Mouse (Mus musculus) urinary bladder, postnatal 14 days (tissue): ENCODE results near the gene Mylk.
A peak's percentile ranks its signal among the peaks of the same experiment; 100 is the strongest.

Source experiments
- DNase-seq: peaks from one replicate; pipeline ENCODE4 v3.0.0; 2021; ENCODE audit warnings: low spot score

Mylk gene

DNA sequence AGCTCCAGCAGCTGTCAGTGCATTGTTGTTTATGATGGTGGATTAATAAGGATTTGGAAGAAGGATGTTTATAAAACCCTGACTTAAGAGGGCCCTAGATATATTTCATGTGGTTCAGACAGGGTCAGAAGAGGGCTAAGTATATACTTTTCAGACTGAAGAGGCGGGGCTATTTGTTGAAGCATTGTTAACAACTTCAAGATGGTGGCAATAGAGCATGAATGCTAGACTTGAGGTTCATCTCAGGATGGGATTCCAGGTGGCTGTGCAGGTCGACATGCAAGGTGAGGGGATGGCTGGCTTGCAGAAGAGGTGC, 240.0 kb downstream of the Mylk start:
- no peak for DNase-seq

DNA sequence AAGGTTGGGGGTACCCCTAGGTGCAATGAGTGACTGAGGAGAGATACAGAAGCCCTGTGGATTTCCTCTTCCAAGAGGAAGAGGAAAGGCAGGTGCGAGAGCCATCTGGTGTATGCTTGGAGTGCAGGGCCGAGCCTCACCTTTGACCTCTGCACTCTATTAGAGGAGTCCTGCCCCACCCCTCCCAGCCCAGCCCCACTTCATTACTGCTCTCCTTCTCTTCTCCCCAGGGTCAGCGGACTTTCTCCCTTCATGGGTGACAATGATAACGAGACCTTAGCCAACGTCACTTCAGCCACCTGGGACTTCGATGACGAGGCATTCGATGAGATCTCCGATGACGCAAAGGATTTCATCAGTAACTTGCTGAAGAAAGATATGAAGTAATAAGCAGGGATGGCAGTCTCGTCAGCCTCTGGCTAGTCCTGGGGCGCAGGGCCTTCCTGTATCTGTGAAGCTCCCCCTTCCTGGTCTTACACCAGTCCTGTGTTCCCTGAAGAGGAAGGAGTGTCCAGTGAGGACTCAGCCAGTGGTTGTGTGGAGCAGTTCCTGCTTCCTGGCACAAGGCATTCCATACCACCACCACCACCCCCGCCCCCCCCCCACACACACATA, 241.3 kb downstream of the Mylk start:
- DNase-seq = no peak

DNA sequence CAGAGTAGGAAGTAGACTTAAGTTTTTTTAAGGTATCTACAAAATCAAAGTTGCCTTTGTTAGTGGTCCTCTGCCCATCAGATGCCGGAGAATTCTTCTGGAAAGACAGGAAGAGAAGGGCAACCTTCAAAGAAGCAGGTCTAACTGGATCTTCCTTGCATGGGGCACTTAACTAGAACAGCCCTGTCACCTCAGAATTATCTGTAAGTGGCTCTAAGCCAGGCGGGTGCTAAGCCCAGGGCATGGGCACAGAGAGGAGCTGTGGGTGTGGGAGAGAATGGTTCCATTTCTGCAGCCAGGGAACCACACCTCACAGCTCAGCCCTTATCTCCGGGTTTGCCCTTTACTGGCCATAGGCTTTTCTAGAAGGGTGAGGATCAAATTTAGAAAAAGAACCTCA, 246.4 kb downstream of the Mylk start:
- DNase-seq = peak; percentile 29

DNA sequence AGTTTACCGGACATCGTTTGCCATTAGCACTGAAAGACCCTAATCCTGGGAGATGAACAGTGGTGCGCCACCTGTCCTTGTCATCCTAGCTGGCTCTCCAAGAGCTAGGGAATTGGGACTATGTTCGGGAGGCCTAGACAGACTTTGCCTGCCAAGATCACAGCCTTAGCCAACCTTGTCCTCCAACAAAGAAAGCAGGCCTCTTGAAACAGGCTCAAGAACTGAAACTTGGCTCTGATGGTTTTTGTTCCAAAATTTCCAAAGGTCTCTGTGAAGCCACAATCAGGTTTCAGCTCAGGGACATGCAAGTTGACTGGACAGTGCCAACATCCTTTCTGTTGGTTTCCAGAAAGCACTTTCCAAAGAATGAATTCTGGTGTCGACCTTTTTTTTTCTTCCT, 247.8 kb downstream of the Mylk start:
- DNase-seq = no peak

DNA sequence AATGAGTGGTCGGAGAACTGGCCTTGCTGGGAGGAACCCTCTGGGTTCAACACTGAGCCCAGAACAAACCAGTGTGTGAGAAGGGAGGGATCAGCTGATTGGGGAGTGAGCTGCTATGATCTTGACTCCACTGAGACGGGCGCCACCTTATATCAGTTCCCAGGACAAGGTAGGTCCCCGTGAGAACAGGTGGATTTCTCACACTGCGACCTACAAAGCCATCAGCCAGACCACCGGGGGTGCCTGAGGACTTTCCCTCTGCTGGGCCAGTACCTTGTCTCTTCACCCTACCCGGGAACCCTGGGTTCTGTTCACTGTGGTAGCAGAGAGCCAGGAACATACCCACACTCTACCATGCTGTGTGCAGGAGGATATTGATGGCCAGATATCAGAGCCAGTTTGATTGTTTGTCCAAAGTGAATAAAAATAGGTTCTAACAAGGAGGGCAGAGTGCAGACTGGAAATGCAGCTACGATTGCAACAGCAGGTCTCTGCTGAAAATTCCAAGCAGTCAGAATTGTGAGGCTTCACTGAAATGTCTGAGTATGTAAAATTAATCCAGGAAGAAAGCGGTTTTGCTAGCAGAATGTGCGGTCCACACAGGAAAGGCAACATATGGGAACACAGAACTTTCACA, 248.8 kb downstream of the Mylk start:
- DNase-seq = no peak

DNA sequence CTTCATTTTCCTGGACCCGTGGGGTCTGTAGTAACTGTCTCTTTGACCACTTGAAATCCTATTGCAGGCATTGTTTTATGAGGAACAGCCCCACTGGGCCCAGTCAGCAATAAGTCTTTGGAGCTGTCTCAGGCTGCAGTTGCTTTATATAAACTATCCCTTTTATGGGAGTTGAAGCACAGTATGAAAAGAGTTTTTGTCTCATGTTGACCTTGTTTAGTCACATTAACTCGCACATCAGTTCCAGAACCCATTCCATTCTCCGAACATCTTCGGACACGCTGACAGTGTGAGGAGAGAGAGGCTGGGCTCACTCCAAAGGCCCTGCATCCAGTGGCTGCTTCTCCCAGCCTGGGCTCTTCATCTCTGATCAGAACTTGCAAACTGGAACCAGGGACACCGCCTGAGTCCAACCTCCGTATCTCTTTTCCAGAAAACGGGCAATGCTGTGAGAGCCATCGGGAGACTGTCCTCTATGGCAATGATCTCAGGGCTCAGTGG, 249.7 kb downstream of the Mylk start:
- peak; percentile 44 for DNase-seq

DNA sequence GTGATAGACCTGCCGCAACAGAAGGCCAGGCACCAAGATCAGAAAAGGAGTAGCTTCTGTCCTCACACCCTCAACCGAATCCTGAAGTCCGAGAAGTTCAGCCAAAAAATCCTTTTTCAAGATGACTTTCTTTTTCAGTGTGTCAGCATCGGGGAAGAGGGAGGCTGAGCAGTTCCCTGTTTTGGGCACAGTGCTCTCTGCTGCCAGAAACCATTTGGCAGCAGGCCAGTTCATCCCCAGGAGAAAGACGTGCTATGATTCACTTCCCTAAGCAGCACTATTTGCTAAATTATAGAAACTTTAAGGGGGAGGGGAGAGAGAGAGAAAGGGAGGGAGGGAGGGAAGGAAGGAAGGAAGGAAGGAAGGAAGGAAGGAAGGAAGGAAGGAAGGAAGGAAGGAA, 251.1 kb downstream of the Mylk start:
- DNase-seq = peak; percentile 82

DNA sequence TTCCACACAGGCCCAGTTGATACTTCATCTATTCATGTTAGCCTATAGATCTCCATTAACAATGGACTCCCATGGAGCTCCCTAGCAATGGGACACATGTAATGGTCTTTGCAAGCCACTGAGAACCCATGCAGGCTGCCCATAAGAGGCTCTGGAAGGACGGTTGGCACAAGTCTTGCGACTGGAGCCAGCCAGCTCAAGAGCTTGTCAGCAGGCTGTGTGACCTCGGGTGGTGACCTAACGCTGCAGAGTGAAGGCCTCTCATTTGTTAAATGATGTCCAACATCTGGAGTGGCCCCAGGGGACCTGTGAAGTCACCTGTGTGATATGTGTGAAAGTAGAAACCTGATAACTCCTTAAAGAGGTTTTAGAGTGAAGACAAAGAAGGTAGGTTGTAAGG, 252.0 kb downstream of the Mylk start:
- no peak for DNase-seq

DNA sequence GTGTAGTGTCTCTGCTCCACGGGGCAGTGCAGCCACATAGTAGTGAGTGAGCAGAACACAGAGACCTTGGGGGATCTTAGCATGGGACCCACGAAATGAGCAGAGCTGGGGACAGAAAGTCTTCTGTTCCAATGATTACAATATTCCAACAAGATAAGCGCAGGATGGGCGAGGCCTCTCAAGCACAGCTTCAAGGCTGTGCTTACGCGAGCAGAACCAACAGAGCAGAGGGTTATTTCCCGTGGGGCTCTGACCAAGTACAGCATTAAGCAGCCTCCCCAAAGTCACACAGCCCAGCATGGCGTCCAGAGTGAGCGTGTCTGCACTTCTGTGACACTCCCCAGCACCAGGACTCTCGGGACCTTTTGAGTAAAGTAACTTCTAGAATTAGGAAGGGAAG, 252.6 kb downstream of the Mylk start:
- DNase-seq = no peak

DNA sequence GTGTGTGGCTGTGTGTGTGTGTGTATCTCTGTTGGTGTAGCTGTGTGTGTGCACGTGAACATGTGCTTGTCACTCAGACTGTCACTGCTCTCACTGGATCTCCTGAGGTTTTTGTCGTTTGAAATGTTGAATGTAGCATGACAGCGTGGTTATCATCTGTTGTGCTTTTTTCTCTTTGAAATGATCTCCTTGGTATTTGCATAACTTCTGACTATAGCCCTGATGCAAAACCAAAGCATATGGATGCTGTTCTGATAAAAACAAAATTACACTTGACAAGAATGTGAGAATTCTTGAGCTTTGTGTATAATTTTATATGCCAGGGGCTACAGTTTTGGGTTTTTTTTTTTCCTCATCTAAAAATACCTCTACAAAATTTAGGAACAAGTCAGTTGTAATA, 254.0 kb downstream of the Mylk start:
- no peak for DNase-seq

DNA sequence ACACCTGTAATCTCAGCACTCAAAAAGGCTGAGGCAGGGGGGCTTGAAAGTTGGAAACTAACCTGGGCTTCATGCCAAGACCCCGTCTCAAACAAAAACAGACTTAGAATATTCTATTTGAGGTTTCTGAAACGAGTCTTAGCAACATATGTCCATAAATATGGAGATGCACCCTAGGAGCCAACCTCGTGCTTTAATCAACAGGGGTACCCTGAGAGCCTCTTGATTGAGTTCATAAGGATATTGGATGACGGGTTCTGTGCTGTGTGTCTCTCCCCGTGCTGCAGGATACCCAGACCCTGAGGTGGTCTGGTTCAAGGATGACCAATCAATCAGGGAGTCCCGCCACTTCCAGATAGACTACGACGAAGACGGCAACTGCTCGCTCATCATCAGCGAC, 255.0 kb downstream of the Mylk start:
- no peak for DNase-seq

DNA sequence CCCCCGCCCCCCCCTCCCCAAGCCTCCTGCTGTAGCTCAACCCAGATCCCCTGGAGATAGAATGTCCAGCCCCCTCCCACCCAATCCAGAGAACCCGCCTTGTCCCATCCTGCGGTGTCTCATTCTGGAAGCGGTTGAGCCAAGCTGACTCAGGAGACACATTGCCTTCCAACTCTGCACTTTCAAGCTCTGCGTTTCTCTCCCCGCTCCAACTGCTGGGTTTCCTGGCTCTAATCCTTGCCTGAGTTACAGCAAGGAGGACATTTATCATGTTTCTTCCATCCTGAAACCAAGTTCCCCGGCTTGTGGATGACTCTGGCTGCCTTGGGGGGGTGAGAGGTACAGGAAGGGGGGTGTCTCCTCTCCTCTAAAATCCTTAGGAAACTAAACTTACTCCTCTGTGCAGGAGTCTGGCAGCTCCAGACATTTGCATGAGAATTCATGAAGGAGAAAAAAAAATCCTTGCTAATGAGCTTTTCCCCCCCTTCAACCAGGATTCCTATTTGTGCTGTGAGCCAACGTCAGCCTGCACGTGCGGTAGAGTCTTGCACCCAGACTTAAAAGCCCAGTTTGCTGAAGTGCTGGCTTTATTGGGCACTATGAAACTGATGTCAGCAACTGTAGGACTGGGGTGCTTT, 256.0 kb downstream of the Mylk start:
- peak; percentile 41 for DNase-seq

DNA sequence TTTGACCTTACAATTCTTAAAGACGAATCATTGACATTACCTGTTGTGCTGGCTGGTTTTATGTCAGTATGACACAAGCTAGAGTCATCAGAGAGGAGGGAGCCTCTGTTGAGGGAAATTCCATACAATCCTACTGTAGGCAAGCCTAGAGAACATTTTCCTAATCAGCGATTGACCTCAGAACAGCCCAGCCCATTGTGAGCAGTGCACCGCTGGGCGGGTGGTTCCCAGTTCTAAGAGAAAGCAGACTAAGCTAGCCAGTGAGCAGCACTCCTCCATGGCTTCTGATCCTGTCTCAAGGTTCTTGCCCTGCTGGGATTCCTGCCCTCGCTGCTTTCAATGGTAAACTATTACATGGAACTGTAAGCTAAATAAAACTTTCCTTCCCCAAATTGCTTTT, 259.3 kb downstream of the Mylk start:
- no peak for DNase-seq

DNA sequence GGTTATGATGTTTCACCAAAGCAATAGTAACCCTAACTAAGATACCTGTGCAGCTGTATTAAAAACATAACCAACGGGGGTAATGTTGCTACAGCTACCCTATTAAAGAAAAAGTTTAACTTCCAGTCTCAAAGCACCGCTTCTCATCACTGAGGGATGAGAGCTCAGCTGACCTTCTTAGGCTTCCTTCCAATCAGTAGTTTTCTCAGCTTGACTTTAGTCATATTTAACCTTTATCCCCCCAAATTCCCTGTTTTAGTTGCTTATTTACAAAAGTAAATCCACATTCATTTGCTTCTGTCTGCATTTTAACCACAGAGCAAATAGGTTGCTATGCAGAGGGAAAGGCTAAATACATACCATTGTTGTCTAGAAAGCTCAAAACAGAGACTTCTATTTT, 259.7 kb downstream of the Mylk start:
- DNase-seq = no peak

DNA sequence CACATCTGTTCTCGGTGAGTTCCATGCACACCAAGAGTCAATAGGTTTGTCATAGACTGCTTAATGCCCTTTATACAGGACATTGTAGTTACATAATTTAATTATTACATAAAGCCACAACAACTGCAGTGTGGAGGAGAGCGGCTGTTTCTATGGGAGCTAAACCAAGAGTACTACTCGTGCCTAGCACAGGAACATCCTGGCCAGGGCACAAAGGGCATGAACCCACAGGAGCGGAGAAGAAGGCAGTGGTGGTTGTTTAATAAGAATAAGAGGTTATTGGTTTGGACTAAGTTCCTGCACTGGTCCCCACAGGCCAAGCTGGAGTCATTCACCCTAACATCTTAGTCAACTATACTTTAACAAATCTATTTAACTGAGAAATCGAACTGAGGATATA, 261.2 kb downstream of the Mylk start:
- DNase-seq = no peak

DNA sequence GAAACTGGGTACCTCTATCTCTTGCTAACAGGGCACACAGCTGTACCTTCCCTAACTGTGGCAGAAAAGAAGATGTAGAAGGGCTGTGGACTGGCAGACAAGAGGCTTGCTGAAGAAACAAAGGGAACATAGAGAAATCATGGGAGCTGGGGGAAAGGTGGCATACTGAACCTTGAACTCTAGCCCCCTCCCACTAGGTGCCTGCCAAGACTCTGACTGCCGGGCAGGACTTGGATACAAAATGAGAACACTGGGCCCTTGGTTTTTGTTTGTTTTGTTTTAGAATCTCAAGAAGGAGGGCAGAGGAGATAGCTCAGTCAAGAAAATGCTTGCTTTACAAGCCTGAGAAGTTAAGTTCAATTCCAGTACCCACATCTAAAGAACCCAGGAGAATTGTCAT, 262.4 kb downstream of the Mylk start:
- no peak for DNase-seq

DNA sequence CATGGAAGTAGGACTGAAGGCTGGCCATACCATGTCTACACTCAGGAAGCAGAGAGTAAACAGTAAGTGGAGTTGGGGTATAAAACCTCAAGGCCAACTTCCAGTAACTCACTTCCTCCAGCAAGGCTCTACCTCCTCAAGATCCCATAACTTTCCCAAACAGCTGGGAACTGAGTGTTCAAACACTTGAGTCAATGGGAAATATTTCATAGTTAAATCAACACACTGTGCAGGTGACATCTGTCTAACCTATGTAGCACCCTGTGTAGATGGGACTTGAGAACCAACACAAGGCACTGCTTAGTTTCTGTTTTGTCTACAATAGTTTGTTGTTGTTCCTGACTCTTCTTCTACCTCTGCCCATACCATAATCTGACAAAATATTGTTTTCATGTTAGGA, 263.4 kb downstream of the Mylk start:
- DNase-seq = no peak

DNA sequence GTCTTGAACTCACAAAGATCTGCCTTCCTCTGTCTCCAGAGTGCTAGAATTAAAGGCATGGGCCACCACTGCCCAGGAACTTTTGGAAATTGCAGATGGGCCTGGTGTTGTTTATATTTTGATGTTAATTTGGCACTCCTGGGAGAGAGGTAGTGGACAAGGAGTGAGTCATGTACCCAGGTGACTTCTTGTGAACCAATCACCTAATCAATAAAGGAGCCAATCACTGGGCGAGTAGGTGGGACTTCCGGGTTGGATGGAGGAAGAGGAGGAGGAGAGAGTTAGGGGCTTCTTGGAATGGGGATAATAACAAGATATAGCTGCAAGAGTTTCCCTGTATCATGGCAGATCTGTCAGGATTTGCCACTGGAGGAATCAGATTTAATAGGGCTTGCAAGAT, 268.5 kb downstream of the Mylk start:
- DNase-seq = no peak

DNA sequence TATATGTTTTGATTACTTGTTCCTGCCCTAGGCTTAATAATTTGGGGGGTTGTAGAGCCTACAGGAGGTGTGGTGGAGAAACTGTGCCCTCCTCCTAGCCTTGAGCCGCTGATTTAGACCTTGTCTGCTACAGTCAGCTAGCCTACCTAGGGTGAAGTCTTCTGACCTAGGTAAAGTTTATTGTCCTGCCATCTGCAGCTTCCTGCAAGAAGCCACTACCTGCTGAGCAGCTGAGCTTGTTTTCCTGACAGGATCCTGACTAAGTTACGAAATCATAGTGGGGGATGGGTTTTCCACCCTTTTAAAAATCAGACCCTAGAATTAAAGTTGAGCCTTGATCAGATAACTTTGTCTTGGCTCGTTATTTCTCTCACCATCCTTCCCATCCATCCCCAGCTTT, 271.5 kb downstream of the Mylk start:
- DNase-seq = no peak

DNA sequence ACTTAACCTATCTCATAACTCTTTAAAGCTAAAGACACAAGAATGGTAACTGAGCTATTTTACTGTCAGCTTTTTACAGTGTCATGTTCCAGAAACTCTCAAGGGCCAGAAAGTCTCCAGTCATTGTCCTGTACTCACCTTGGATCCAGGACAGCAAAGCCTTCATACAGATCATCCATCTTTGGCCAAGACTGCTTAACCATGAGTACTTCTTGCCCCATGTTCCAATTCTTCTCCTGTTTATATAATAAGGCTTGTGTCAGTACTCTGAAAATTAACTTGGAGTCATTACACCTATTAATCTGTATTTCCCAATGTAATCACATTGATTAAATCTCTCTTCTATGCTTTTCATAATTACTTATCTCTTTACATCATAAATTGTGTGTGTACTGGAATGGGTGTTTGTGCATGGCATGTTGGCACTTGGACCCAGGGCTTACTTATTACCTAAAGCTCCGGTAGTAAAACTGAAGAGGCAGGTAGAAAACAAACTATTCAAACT, 273.5 kb downstream of the Mylk start:
- no peak for DNase-seq

DNA sequence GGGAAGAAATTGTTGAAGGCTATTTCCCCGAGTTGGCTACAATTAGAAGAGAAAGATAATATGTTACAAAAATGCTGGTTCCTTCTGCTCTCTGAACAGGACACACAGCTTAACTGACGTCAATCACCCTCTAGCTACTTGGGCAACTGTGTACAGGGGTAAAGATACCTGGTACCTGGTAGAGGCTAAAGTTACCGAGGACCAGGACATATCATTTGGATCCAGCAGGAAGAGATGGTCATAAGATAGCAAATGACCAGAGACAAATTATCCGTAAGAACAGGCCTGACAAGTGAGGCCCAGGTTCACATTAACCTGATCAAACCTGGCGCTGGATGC, 276.9 kb downstream of the Mylk start:
- no peak for DNase-seq

DNA sequence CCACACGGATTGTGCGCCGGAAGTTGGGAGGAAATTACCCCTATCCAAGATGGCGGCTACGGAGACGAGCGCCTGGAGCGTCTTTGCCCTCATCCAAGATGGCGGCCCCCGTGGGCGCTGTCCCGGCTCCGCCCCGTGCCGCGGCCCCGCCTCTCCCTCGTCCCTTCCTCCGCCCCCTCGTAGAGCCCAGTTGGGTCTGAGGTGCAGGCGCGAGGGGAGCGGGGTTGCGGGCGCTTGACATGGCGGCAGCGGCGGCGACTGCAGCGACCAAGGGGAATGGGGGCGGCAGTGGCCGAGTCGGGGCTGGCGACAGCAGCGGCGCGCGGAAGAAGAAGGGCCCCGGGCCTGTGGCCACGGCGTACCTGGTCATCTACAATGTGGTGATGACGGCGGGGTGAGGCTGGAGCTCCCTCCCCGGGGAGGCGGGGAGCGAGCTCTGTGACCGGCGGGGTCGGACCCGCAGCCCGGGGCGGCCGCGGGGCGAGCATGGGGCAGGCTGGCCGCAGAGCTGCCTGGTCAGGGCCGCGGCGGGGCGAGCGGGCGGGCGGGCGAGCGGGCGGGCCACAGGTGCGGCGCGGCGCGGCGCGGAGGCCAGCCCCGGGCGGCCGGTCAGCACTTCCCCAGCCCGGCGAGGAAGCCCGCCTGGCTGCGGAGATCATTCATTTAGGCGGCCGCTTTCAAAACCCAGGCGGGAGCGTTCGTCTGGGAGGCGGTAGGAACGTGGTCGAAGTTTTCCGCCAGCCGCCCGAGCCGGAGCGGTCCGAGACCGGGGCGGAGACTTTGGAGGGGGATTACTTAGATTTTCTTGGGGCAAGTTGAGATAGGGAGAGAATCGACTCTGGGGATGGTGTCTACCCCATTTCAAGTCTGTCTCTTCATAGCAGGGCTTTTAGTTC, 277.5 kb downstream of the Mylk start, which contains the start of gene Hacd2:
Gene Hacd2 (plus strand): TSS at position 187 of the 896 bp plus-strand sequence.
- DNase-seq = peak; percentile 96
